Mouse (Mus musculus): ENCODE measurements around the gene Nme1. TPM values are rescaled to one million over a fixed set of nuclear protein-coding genes. Genes with fewer than 3 reads are reported as not detected.

Gene Nme1
- 257 and 344 TPM in 2 replicates for polyA plus RNA-seq (2021; fragmentation: Nextera tagmentation)
- long read RNA-seq, experiment 1, transcript Nme1-203 (5 exons, 3,181 nt), result major isoform, 247 of 271 reads
- long read RNA-seq, experiment 1, transcript Nme1-201 (4 exons, 493 nt), result minor isoform, 5 of 271 reads
- long read RNA-seq, experiment 1, partial matches to known transcripts, result 2 of 271 reads
- long read RNA-seq, experiment 1, other reads (novel, unspliced or antisense), result 17 of 271 reads
- long read RNA-seq, experiment 2, transcript Nme1-203 (5 exons, 3,181 nt), result major isoform, 684 of 752 reads
- long read RNA-seq, experiment 2, transcript Nme1-201 (4 exons, 493 nt), result minor isoform, 33 of 752 reads
- long read RNA-seq, experiment 2, partial matches to known transcripts, result 9 of 752 reads
- long read RNA-seq, experiment 2, other reads (novel, unspliced or antisense), result 26 of 752 reads

GRCm38 (mm10) chr11:93968005-93968847, at the start of gene Nme1, which contains the start of gene Gm20390:
Gene Nme1 (minus strand): TSS chr11:93968521.
Gene Gm20390 (minus strand): TSS chr11:93968293.

GRCm38 (mm10) chr11:93995720-93996305, 27.5 kb upstream of the Nme1 start, which contains the start of gene Spag9:
Gene Spag9 (plus strand): TSS chr11:93996091.

GRCm38 (mm10) chr11:93956159-93956558, 12.2 kb downstream of the Nme1 start, which contains the start of gene Nme2:
Gene Nme2 (minus strand): TSS chr11:93956259.

Other genes with a start within 250 kb of the Nme1 start
- gene Utp18, start 82.8 kb downstream of the Nme1 start, polyA plus RNA-seq (2021; fragmentation: Nextera tagmentation), result 15.4 and 16.2 TPM in 2 replicates
- gene Mbtd1, start 82.7 kb downstream of the Nme1 start, polyA plus RNA-seq (2021; fragmentation: Nextera tagmentation), result 1.3 and 2.6 TPM in 2 replicates
- gene Nme2, start 12.3 kb downstream of the Nme1 start, polyA plus RNA-seq (2021; fragmentation: Nextera tagmentation), result 244 and 257 TPM in 2 replicates
- gene Gm20390, start 228 bp downstream of the Nme1 start, polyA plus RNA-seq (2021; fragmentation: Nextera tagmentation), result 330 and 370 TPM in 2 replicates
- gene Spag9, start 27.6 kb upstream of the Nme1 start, polyA plus RNA-seq (2021; fragmentation: Nextera tagmentation), result 73.3 and 76.5 TPM in 2 replicates
- gene Tob1, start 242.9 kb upstream of the Nme1 start, polyA plus RNA-seq (2021; fragmentation: Nextera tagmentation), result 12.5 and 27.8 TPM in 2 replicates

All from left cerebral cortex, adult 6 months (tissue).